Mouse (Mus musculus): ENCODE measurements at regions not wholly inside any gene's neighbourhood (a gene's known extent, or its start where the extent isn't known, plus 50 kb on each side); places are given as distances from the start of the nearest gene placed in this dataset.

- 44% methylated on average over 12 of the region's 12 CpGs for WGBS
These were observed 102.0 kb upstream of the Mvb12b start for GRCm38 (mm10) chr2:33989555-33990370.

GRCm38 (mm10) chr2:33986420-33986819, 98.7 kb upstream of the Mvb12b start:
- WGBS, result 21% methylated on average over 4 of the region's 4 CpGs
- no peak for TF ChIP-seq CTCF (conservative IDR thresholded peaks at IDR 0.05; ENCODE audit: insufficient read depth, insufficient read length, low read depth, low read length)
- no peak for TF ChIP-seq POLR2A (IDR thresholded peaks at IDR 0.05; ENCODE audit: low read depth, low read length)
- peak; percentile 37 for DNase-seq
- H3K4me3 ChIP-seq (ENCODE audit: insufficient read depth, low read depth, low read length), result no peak overlapping the region
- no peaks in the 10 kb centered on the region for H3K4me1 ChIP-seq (ENCODE audit: control insufficient read depth, insufficient read depth, low read length)
- no peak overlapping the region for H3K27ac ChIP-seq (ENCODE audit: insufficient read depth, low read depth, low read length)
- H3K36me3 ChIP-seq (ENCODE audit: control insufficient read depth, insufficient read depth, low read length), result no peaks in the 10 kb centered on the region
- no peaks in the 10 kb centered on the region for H3K27me3 ChIP-seq (replicated peaks; ENCODE audit: control insufficient read depth, insufficient read depth, low read length)

More at GRCm38 (mm10) chr2:33989555-33990370, 102.0 kb upstream of the Mvb12b start:
- no peak overlapping the region for H3K27ac ChIP-seq (ENCODE audit: insufficient read depth, low read depth, low read length)
- H3K4me3 ChIP-seq (ENCODE audit: insufficient read depth, low read depth, low read length), result no peak overlapping the region
- TF ChIP-seq POLR2A (IDR thresholded peaks at IDR 0.05; ENCODE audit: low read depth, low read length), result no peak
- TF ChIP-seq CTCF (conservative IDR thresholded peaks at IDR 0.05; ENCODE audit: insufficient read depth, insufficient read length, low read depth, low read length), result no peak
- DNase-seq, result no peak
- no peaks in the 10 kb centered on the region for H3K27me3 ChIP-seq (replicated peaks; ENCODE audit: control insufficient read depth, insufficient read depth, low read length)
- H3K36me3 ChIP-seq (ENCODE audit: control insufficient read depth, insufficient read depth, low read length), result no peaks in the 10 kb centered on the region
- H3K4me1 ChIP-seq (ENCODE audit: control insufficient read depth, insufficient read depth, low read length), result no peaks in the 10 kb centered on the region

- DNase-seq, result no peak
- WGBS, result 66% methylated on average over 11 of the region's 11 CpGs
These were observed 97.6 kb upstream of the Mvb12b start for GRCm38 (mm10) chr2:33985316-33985715.

GRCm38 (mm10) chr2:33983112-33983748, 95.5 kb upstream of the Mvb12b start:
- Histone ChIP-seq H3K36me3 (ENCODE audit: control insufficient read depth, insufficient read depth, low read length) (no peaks in the 10 kb centered on the region), H3K4me3 (ENCODE audit: insufficient read depth, low read depth, low read length) (no peak overlapping the region), H3K4me1 (ENCODE audit: control insufficient read depth, insufficient read depth, low read length) (no peaks in the 10 kb centered on the region), H3K27me3 (replicated peaks; ENCODE audit: control insufficient read depth, insufficient read depth, low read length) (no peaks in the 10 kb centered on the region), H3K27ac (ENCODE audit: insufficient read depth, low read depth, low read length) (no peak overlapping the region)
- no peak for DNase-seq
- TF ChIP-seq POLR2A (IDR thresholded peaks at IDR 0.05; ENCODE audit: low read depth, low read length) (no peak), CTCF (conservative IDR thresholded peaks at IDR 0.05; ENCODE audit: insufficient read depth, insufficient read length, low read depth, low read length) (no peak)
- 57% methylated on average over 11 of the region's 11 CpGs for WGBS

More at GRCm38 (mm10) chr2:33985316-33985715, 97.6 kb upstream of the Mvb12b start:
- Histone ChIP-seq H3K36me3 (ENCODE audit: control insufficient read depth, insufficient read depth, low read length) (no peaks in the 10 kb centered on the region), H3K27me3 (replicated peaks; ENCODE audit: control insufficient read depth, insufficient read depth, low read length) (no peaks in the 10 kb centered on the region), H3K27ac (ENCODE audit: insufficient read depth, low read depth, low read length) (no peak overlapping the region), H3K4me1 (ENCODE audit: control insufficient read depth, insufficient read depth, low read length) (no peaks in the 10 kb centered on the region), H3K4me3 (ENCODE audit: insufficient read depth, low read depth, low read length) (no peak overlapping the region)
- TF ChIP-seq POLR2A (IDR thresholded peaks at IDR 0.05; ENCODE audit: low read depth, low read length) (no peak), CTCF (conservative IDR thresholded peaks at IDR 0.05; ENCODE audit: insufficient read depth, insufficient read length, low read depth, low read length) (no peak)

- no peak for DNase-seq
- Histone ChIP-seq H3K27ac (ENCODE audit: insufficient read depth, low read depth, low read length) (no peak overlapping the region), H3K36me3 (ENCODE audit: control insufficient read depth, insufficient read depth, low read length) (no peaks in the 10 kb centered on the region), H3K4me1 (ENCODE audit: control insufficient read depth, insufficient read depth, low read length) (no peaks in the 10 kb centered on the region), H3K4me3 (ENCODE audit: insufficient read depth, low read depth, low read length) (no peak overlapping the region), H3K27me3 (replicated peaks; ENCODE audit: control insufficient read depth, insufficient read depth, low read length) (no peaks in the 10 kb centered on the region)
- WGBS, result 61% methylated on average over 8 of the region's 8 CpGs
- TF ChIP-seq CTCF (conservative IDR thresholded peaks at IDR 0.05; ENCODE audit: insufficient read depth, insufficient read length, low read depth, low read length) (no peak), POLR2A (IDR thresholded peaks at IDR 0.05; ENCODE audit: low read depth, low read length) (no peak)
These were observed 94.2 kb upstream of the Mvb12b start for GRCm38 (mm10) chr2:33981936-33982335.

- no peak overlapping the region for H3K27ac ChIP-seq (ENCODE audit: insufficient read depth, low read depth, low read length)
- H3K4me3 ChIP-seq (ENCODE audit: insufficient read depth, low read depth, low read length), result no peak overlapping the region
- WGBS, result 86% methylated on average over 5 of the region's 7 CpGs
- H3K36me3 ChIP-seq (ENCODE audit: control insufficient read depth, insufficient read depth, low read length), result no peaks in the 10 kb centered on the region
- no peak for DNase-seq
- TF ChIP-seq CTCF (conservative IDR thresholded peaks at IDR 0.05; ENCODE audit: insufficient read depth, insufficient read length, low read depth, low read length) (no peak), POLR2A (IDR thresholded peaks at IDR 0.05; ENCODE audit: low read depth, low read length) (no peak)
- H3K4me1 ChIP-seq (ENCODE audit: control insufficient read depth, insufficient read depth, low read length), result no peaks in the 10 kb centered on the region
- H3K27me3 ChIP-seq (replicated peaks; ENCODE audit: control insufficient read depth, insufficient read depth, low read length), result no peaks in the 10 kb centered on the region
These were observed 93.6 kb upstream of the Mvb12b start for GRCm38 (mm10) chr2:33981321-33981720.

- TF ChIP-seq POLR2A (IDR thresholded peaks at IDR 0.05; ENCODE audit: low read depth, low read length), result no peak
- no peak for TF ChIP-seq CTCF (conservative IDR thresholded peaks at IDR 0.05; ENCODE audit: insufficient read depth, insufficient read length, low read depth, low read length)
- no peak for DNase-seq
- no peak overlapping the region for H3K4me3 ChIP-seq (ENCODE audit: insufficient read depth, low read depth, low read length)
- no peak overlapping the region for H3K27ac ChIP-seq (ENCODE audit: insufficient read depth, low read depth, low read length)
- no peaks in the 10 kb centered on the region for H3K27me3 ChIP-seq (replicated peaks; ENCODE audit: control insufficient read depth, insufficient read depth, low read length)
- H3K4me1 ChIP-seq (ENCODE audit: control insufficient read depth, insufficient read depth, low read length), result no peaks in the 10 kb centered on the region
- H3K36me3 ChIP-seq (ENCODE audit: control insufficient read depth, insufficient read depth, low read length), result no peaks in the 10 kb centered on the region
- WGBS, result 84% methylated on average over 10 of the region's 10 CpGs
These were observed 93.1 kb upstream of the Mvb12b start for GRCm38 (mm10) chr2:33980884-33981283.
